Mouse (Mus musculus) limb, embryonic 12.5 days (tissue): ENCODE measurements at regions not wholly inside any gene's neighbourhood (a gene's known extent, or its start where the extent isn't known, plus 50 kb on each side); places are given as distances from the start of the nearest gene placed in this dataset.
"Not testable (repeated sequence)": the region's sequence is repeated elsewhere in the genome, so short reads cannot be mapped to it uniquely, and the experiment has no call there.

Source experiments
- ATAC-seq: fragments of 200-750 bp; cut with Nextera tagmentation; 2 replicates; pipeline ENCODE4 v1.8.0; 2017; ENCODE audit warnings: low read depth, moderate TSS enrichment; ENCODE audit not compliant: insufficient number of reproducible peaks, insufficient read depth, low FRiP score, low TSS enrichment
- H3K27ac ChIP-seq: fragments of 300-500 bp; sonication (generic); 2 replicates; pipeline ENCODE4 v1.5.1; 2016; ENCODE audit warnings: mild to moderate bottlenecking, moderate library complexity
- H3K27me3 ChIP-seq: fragments of 300-500 bp; sonication (generic); 2 replicates; pipeline ENCODE4 v1.6.1; 2016; ENCODE audit warnings: mild to moderate bottlenecking, moderate library complexity
- H3K36me3 ChIP-seq: fragments of 300-500 bp; sonication (generic); 2 replicates; pipeline ENCODE4 v1.6.1; 2016; ENCODE audit warnings: mild to moderate bottlenecking, moderate library complexity
- H3K4me1 ChIP-seq: fragments of 300-500 bp; sonication (generic); replicated peaks from 2 replicates; pipeline ENCODE4 v1.6.1; 2016
- H3K4me2 ChIP-seq: fragments of 300-500 bp; sonication (generic); 2 replicates; pipeline ENCODE4 v1.6.1; 2016; ENCODE audit warnings: mild to moderate bottlenecking, moderate library complexity
- H3K4me3 ChIP-seq: fragments of 300-500 bp; sonication (generic); replicated peaks from 2 replicates; pipeline ENCODE4 v1.5.1; 2016; ENCODE audit warnings: mild to moderate bottlenecking
- H3K9ac ChIP-seq: fragments of 300-500 bp; sonication (generic); replicated peaks from 2 replicates; pipeline ENCODE4 v1.6.1; 2016; ENCODE audit warnings: mild to moderate bottlenecking, moderate library complexity
- H3K9me3 ChIP-seq: fragments of 300-500 bp; sonication (generic); 2 replicates; pipeline ENCODE4 v1.6.1; 2016; ENCODE audit warnings: mild to moderate bottlenecking, moderate library complexity
- WGBS: fragments of 180-500 bp; shearing (Covaris S2); methylation state at CpG from one replicate; pipeline ENCODE4 v1.1.7; 2016; 5-methylcytosine and 5-hydroxymethylcytosine counted together

DNA sequence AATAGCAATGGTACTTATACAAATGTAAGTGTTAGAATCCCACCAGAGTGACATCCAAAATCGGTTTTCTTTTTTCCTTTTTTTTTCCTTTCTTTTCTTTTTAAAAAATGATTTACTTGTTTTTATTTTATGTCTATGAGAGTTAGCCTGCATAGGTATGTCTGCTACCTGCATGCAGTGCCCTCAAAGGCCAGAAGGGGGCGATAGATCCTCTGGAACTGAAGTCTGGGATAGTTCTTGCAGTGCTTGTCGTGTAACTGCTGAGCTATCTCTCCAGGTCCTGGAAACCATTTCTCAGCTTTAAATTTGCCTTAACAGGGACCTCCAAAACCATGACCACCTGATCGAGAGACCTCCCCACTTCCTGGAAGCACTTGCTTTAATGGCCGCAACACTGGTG lies 93.8 kb downstream of the Defb7 start:
- no peaks in the 10 kb centered on the region for H3K27me3 ChIP-seq
- ATAC-seq: no peak
- no peaks in the 10 kb centered on the region for H3K4me1 ChIP-seq
- H3K27ac ChIP-seq: no peak overlapping the region
- no peak overlapping the region for H3K9ac ChIP-seq
- H3K4me3 ChIP-seq: no peak overlapping the region
- H3K4me2 ChIP-seq: no peak overlapping the region
- H3K36me3 ChIP-seq: no peaks in the 10 kb centered on the region
- 69% methylated on average over 5 of the region's 5 CpGs for WGBS
- H3K9me3 ChIP-seq: peaks cover 28% of the 10 kb centered on the region

DNA sequence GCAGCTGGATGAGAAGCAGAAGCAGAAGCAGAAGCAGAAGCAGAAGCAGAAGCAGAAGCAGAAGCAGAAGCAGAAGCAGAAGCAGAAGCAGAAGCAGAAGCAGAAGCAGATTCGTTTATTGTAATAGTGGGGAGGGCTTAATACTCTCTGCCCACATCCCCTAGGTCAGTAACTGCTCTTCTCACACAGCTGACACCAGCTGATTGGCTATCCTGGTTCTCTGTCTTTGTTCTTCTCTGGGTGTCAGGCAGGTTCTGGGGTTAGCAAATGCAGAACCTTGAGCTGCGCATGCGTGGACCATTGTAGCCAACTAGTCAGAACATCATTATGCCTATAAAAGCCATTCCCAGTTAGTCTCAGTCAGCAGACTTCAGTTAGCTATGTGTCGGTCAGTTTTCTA lies 106.6 kb downstream of the Defb7 start:
- H3K36me3 ChIP-seq, H3K27me3 ChIP-seq, H3K4me2 ChIP-seq, H3K4me3 ChIP-seq, H3K27ac ChIP-seq, ATAC-seq, H3K9ac ChIP-seq, H3K4me1 ChIP-seq: not testable (repeated sequence)
- H3K9me3 ChIP-seq: peaks cover 66% of the 10 kb centered on the region; the same call in 1 of the 2 replicates
- WGBS: 79% methylated on average over 4 of the region's 4 CpGs

DNA sequence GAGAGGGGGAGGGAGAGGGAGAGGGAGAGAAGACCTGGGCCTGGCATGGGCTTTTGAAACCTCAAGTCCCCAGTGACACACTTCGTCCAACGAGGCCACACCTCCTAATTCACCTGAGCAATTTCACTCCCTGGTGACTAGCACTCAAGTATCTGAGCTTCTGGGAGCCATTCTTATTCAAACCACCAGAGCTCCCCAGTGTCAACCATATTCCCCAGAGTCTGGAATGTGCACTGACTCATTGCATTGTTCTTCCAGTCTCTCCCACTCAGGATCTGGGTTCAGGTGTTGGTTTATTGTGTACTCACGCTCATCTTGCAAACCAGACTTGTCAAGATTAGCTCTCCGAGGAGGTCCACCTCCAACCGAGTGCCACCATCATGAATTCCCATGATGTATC lies 111.7 kb downstream of the Defb7 start:
- Histone ChIP-seq H3K4me3 (no peak overlapping the region), H3K4me1 (no peaks in the 10 kb centered on the region), H3K9me3 (peaks cover 58% of the 10 kb centered on the region; the same call in 1 of the 2 replicates), H3K27ac (no peak overlapping the region), H3K27me3 (no peaks in the 10 kb centered on the region), H3K36me3 (no peaks in the 10 kb centered on the region), H3K9ac (no peak overlapping the region), H3K4me2 (no peak overlapping the region)
- no peak for ATAC-seq
- WGBS: 87% methylated on average over 5 of the region's 5 CpGs

DNA sequence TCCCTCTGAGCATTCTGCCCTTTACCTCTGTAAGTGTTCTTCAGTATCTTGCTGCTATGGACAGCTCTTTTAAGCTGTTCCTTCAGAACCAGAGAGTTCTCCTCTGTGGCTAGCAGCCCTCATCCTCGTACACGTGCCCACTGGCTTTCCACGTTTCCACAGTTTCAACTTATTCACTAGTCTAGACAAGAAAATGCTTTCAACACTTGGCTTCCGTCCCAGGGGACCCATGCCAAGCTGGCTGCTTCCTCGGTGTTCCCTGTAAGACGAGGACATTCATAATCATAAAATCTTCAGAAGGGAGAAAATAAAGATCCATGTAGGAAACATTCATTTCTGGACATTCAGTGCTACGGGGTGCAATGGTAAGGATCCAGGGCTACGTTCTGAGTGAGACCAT lies 101.9 kb upstream of the 4930467E23Rik start:
- no peak overlapping the region for H3K9ac ChIP-seq
- H3K36me3 ChIP-seq: no peaks in the 10 kb centered on the region
- H3K4me1 ChIP-seq: no peaks in the 10 kb centered on the region
- ATAC-seq: no peak
- H3K9me3 ChIP-seq: peaks cover 41% of the 10 kb centered on the region
- no peak overlapping the region for H3K27ac ChIP-seq
- no peak overlapping the region for H3K4me2 ChIP-seq
- no peak overlapping the region for H3K4me3 ChIP-seq
- no peaks in the 10 kb centered on the region for H3K27me3 ChIP-seq
- WGBS: 83% methylated on average over 8 of the region's 8 CpGs

DNA sequence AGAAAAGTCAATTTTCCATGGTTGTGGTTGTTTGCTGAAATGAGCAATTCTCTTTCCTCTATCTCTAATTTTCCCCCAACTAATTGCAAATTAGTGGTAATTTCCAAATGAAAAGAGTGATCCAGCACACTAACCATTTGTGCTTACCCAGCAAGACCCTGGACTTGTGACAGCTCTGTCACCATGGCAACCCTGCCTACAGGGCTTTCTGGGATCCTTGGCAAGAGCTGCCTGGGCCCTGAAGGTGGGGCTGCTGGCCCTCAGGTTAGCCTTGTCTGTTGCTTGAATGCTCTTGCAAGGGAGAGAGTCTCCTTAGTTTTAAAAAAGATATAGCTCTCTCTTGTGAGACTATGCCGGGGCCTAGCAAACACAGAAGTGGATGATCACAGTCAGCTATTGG lies 80.8 kb upstream of the 4930467E23Rik start:
- not testable (repeated sequence) for H3K4me2 ChIP-seq, H3K36me3 ChIP-seq, H3K9ac ChIP-seq, ATAC-seq, H3K27me3 ChIP-seq, H3K27ac ChIP-seq, H3K4me1 ChIP-seq, H3K4me3 ChIP-seq
- H3K9me3 ChIP-seq: peaks cover 23% of the 10 kb centered on the region
- 90% methylated on average over 1 of the region's 1 CpGs for WGBS
